Mouse (Mus musculus) MEL-GATA-1-ER (cell line): ENCODE data around the gene Nop56.

Source experiments
- DNase-seq: peaks from one replicate; pipeline ENCODE4 v3.0.0-alpha.2; 2012; ENCODE audit warnings: low read depth; ENCODE audit errors: extremely low read depth

Nop56 gene

GRCm38 (mm10) chr2:130274149-130274861, at the start of gene Nop56:
Gene Nop56 (plus strand): TSS chr2:130274430.
- DNase-seq = peak; percentile 83

- peak; percentile 43 for DNase-seq
Observed at GRCm38 (mm10) chr2:130246912-130247311, 27.3 kb upstream of the Nop56 start.

DNA sequence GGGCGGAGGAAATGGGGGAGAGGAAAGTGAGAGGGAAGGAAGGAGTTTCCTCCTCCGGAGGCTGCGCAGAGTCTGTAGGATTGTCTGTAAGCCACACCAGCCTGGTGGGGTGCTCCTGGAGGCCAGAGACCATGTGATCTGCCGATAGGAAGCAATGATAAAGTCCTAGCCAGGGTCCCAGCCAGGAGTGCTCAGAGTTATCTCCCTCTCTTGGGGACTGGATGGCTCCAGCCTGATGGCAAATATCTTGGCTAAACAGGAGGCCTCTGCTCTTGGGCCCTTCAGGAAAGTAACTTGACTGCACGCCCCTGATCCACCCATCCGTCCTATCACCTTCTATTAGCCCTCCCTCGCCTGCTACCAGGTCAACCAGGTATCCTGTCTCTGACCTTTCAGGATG, 26.0 kb upstream of the Nop56 start:
- DNase-seq = no peak

GRCm38 (mm10) chr2:130256762-130257161, 17.5 kb upstream of the Nop56 start:
- no peak for DNase-seq

DNA sequence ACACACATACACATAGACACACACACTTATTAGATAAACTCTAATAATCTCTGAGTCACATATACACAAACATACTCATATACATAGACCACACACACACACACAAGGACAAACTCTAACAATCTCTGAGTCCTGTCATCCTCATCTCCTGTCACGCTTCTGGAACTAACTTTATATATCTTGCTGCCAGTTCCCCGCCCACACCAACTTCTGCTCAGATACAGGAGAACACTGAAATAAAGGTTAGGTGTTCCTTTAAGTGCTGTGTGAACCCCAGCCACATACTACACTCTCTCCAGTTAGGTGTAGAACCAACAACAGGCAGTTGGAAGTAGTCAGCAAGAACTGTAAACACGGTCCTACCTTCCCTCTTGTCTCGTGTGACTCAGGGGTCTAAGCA, 13.4 kb upstream of the Nop56 start:
- DNase-seq = no peak

DNA sequence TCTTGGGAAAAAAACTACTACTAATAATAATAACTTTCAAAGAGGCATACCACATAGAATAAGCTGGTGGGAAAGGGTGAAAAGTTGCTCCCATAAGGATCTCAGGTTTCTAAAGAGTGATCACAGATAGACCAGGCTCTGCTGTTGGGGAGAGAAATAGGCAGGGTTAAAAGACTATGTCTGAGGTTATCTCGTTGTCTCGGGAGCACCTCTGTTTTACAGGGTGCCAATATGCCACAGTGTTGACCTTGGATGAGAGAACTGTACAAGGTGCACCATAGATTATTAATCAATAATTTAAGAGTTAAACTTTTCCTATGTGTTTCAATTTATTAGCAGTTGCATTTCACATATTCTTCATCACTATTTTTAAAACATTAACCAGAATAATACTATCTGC, 12.3 kb upstream of the Nop56 start:
- no peak for DNase-seq

- DNase-seq = peak; percentile 55
Observed at GRCm38 (mm10) chr2:130262398-130262797, 11.8 kb upstream of the Nop56 start.

DNA sequence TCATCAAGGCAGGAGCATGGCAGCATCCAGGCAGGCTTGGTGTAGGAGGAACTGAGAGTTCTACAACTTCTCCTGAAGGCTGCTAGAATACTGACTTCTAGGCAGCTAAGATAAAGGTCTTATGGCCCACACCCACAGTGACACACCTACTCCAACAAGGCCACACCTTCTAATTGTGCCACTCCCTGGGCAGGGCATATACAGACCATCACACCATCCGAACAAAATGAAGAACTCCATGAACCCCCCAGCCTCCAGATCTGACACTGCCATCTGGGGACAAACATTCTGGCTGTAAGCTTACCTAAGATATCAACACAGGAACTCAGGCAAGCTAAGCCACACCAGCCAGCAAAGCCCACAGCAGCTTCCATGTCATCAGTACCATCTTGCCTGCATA, 8.7 kb upstream of the Nop56 start:
- DNase-seq = peak; percentile 76

GRCm38 (mm10) chr2:130268074-130268473, 6.2 kb upstream of the Nop56 start:
- no peak for DNase-seq

- DNase-seq = no peak
Observed at GRCm38 (mm10) chr2:130273732-130274131, 498 bp upstream of the Nop56 start.

- DNase-seq = no peak
Observed at GRCm38 (mm10) chr2:130274862-130275261, 632 bp downstream of the Nop56 start.

DNA sequence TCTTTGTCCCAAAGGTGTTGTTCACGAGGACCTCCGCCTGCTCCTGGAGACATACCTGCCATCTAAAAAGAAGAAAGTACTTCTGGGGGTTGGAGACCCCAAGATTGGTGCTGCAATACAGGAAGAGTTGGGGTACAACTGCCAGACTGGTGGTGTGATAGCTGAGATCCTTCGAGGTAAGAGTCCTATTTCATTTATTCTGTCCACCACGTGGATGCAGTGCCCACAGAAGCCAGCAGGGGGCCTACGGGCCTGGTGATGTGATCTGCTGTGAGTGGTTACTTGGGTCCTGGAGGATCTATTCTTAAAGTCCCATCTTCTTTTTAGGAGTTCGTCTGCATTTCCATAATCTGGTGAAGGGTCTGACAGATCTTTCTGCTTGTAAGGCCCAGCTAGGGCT, 1.4 kb downstream of the Nop56 start:
- DNase-seq = peak; percentile 70

- DNase-seq = no peak
Observed at GRCm38 (mm10) chr2:130279600-130280091, 5.4 kb downstream of the Nop56 start.

GRCm38 (mm10) chr2:130280224-130280623, 6.0 kb downstream of the Nop56 start:
- DNase-seq = no peak

GRCm38 (mm10) chr2:130280818-130281217, 6.6 kb downstream of the Nop56 start:
- DNase-seq = no peak

DNA sequence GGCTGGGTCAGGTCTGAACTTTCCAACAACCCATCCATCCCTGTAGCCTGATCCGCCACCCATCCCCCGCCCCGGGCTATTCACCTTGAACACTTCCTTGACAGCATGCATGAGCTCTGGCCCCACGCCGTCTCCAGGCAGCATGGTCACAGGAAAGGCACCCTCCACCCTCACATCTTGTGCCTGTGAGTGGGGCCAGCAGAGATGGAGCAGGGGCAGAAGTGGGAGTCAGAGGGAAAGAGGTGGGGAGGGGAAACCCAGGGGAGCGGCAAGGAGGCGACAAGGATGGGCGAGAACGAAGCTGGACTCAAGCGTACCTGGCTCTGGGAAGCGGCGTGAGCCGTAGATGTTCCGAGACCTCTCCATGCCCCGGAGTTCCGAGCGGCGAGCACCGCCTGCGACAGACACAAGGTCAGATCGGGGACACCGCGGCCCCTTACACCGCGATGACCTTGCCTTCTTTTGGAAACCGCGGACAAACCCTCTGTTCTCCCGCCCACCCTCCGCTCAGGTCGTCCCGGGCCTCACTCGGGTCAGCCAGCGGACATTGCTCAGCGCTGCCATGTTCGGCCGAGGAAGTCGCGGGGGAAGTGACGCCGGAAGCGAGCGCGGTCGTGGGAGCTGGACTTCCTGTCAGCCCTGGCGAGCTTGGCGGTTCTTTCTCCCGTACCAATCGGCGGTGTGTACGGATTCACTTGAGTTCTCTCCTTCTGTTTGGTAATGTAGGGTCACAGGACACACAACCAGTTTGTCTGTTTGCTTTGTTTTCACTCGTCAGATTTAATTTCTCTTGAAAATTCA, 9.8 kb downstream of the Nop56 start, which contains the start of gene Idh3b:
Gene Idh3b, minus strand, starts transcription at position 694 of the 801 bp plus-strand sequence.
- DNase-seq = peak; percentile 61

GRCm38 (mm10) chr2:130289086-130289485, 14.9 kb downstream of the Nop56 start:
- no peak for DNase-seq

DNA sequence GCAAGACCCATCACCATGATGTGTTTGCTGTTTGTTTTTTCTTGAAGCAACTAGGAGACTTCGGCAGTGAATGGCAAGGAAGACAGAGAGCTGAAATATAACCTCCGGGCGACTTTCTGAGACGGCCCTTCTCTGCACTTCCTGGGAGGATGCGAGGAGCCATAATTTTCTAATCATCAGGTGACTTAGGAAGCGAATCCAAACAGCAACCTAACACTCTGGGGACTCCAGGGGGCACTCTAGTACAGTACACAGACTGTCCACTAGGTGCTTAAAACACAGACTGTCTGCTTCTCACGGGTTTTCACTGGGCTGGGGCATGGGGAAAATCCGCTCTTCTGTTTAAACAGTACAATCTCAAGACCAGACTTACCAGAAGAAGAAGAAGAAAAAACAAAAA, 17.2 kb downstream of the Nop56 start:
- no peak for DNase-seq

GRCm38 (mm10) chr2:130293009-130293408, 18.8 kb downstream of the Nop56 start:
- no peak for DNase-seq

DNA sequence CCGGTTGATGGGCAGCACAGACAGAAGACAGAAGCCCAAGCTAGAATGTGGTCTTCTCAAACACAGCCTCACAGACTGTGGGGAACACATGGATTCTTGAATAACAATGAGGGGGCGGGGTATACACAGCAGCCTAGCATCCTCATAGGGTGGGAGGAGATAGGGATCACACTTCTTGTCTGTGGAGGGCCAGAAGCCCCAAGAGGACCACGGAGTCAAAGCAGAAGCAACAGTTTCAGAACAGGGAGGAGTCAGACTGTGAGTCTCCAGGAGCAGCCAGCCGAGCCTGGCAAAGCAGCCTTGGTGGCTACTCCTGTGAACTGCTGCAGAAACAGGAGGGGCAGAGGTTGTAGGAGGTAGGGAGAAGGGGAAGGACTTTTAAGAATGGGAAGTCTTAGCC, 19.3 kb downstream of the Nop56 start:
- peak; percentile 84 for DNase-seq

DNA sequence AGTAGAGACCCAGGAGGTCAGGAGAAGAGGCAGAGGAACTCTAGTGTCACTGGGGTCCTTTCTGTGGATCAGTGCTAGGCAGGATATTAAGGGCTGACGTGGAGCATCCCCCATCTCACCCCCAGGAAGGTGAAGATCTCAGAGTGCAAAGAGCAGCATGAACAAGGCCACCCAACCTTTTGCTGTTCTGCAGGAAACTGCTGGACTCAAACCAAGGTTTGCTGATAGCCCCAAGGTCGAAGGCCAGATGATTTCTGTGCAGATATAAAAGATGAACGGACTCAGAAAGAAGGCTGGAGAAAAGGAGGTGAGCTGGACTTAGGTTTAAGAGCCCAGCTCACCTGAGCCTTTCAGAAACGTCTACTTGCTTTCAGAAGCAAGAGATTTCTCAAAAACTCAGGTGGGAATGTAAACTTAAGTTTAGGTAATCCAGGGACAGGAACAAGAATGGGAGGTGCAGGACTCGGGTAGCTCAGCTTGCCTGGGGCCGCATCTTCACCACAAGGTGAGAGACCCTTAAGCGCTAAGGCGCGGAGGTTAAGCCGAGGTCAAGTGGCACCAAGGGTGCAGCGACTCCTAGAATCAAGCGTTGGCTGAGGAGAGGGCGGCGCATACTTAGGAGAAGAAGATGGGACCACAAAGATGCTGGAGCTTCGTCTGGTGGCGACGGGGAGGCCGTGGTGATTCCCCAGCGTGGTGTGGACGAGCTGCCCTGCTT, 20.1 kb downstream of the Nop56 start:
- DNase-seq = no peak

DNA sequence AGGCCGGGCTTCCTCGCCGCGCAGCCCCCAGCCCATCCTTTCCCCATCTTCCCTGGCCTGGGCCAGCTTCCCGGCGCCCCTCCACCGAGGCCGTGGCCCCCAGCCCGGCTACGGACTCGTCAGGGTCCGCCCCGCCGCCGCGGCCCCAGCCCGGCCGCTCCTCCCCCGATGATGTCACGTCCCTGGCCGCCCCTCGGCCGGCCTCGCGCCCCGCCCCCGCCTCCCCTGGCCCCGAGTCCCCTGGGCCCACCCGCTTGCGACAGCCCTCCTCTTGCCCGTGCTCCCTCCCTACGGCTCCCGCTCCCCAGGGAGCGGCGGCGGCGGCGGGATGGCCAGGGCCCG, 20.7 kb downstream of the Nop56 start, which contains the start of gene Ebf4:
Gene Ebf4, plus strand, starts transcription at position 234 of the 342 bp plus-strand sequence.
- DNase-seq = no peak
